Mouse (Mus musculus): Measurements from ENCODE around the gene Bet1l. TPM values are rescaled to one million over a fixed set of nuclear protein-coding genes. Genes with fewer than 3 reads are reported as not detected.

The Bet1l gene
- 10.4 and 17.1 TPM in 2 replicates for polyA plus RNA-seq (2012; rRNA removed)

GRCm38 (mm10) chr7:140857550-140858505 is at the start of gene Bet1l:
Gene Bet1l, minus strand, starts transcription at chr7:140857577.
- Histone ChIP-seq H3K27me3 (ENCODE audit: control insufficient read depth, insufficient read depth, low read length) (no peaks in the 10 kb centered on the region), H3K27ac (ENCODE audit: insufficient read depth, low read depth, low read length) (peak within 1 kb of the TSS; percentile 90), H3K36me3 (ENCODE audit: control insufficient read depth, insufficient read depth, low read length) (peaks cover 56% of the 10 kb centered on the region), H3K4me3 (ENCODE audit: low read depth, low read length) (peak within 1 kb of the TSS; percentile 82), H3K4me1 (ENCODE audit: control insufficient read depth, insufficient read depth, insufficient read length, low read length) (peaks cover 13% of the 10 kb centered on the region)
- TF ChIP-seq POLR2A (IDR thresholded peaks at IDR 0.05; ENCODE audit: low read depth, low read length) (no peak), CTCF (IDR thresholded peaks at IDR 0.05; ENCODE audit: extremely low read depth, insufficient read length, insufficient replicate concordance, low read depth, low read length) (no peak)
- 20% methylated on average over 40 of the region's 40 CpGs for WGBS

GRCm38 (mm10) chr7:140907131-140907530 is 49.8 kb upstream of the Bet1l start:
- no peak overlapping the region for H3K27ac ChIP-seq (ENCODE audit: insufficient read depth, low read depth, low read length)
- no peaks in the 10 kb centered on the region for H3K27me3 ChIP-seq (ENCODE audit: control insufficient read depth, insufficient read depth, low read length)
- H3K36me3 ChIP-seq (ENCODE audit: control insufficient read depth, insufficient read depth, low read length), result no peaks in the 10 kb centered on the region
- H3K4me1 ChIP-seq (ENCODE audit: control insufficient read depth, insufficient read depth, insufficient read length, low read length), result peaks cover 2% of the 10 kb centered on the region; the same call in 1 of the 2 replicates
- no peak overlapping the region for H3K4me3 ChIP-seq (ENCODE audit: low read depth, low read length)
- WGBS, result 79% methylated on average over 13 of the region's 13 CpGs
- no peak for TF ChIP-seq CTCF (IDR thresholded peaks at IDR 0.05; ENCODE audit: extremely low read depth, insufficient read length, insufficient replicate concordance, low read depth, low read length)
- no peak for TF ChIP-seq POLR2A (IDR thresholded peaks at IDR 0.05; ENCODE audit: low read depth, low read length)

GRCm38 (mm10) chr7:140905642-140906081 is 48.3 kb upstream of the Bet1l start:
- WGBS, result 81% methylated on average over 2 of the region's 2 CpGs
- H3K4me3 ChIP-seq (ENCODE audit: low read depth, low read length), result no peak overlapping the region
- H3K36me3 ChIP-seq (ENCODE audit: control insufficient read depth, insufficient read depth, low read length), result no peaks in the 10 kb centered on the region
- H3K27me3 ChIP-seq (ENCODE audit: control insufficient read depth, insufficient read depth, low read length), result no peaks in the 10 kb centered on the region
- TF ChIP-seq CTCF (IDR thresholded peaks at IDR 0.05; ENCODE audit: extremely low read depth, insufficient read length, insufficient replicate concordance, low read depth, low read length) (no peak), POLR2A (IDR thresholded peaks at IDR 0.05; ENCODE audit: low read depth, low read length) (no peak)
- peaks cover 2% of the 10 kb centered on the region; the same call in 1 of the 2 replicates for H3K4me1 ChIP-seq (ENCODE audit: control insufficient read depth, insufficient read depth, insufficient read length, low read length)
- H3K27ac ChIP-seq (ENCODE audit: insufficient read depth, low read depth, low read length), result no peak overlapping the region

- Histone ChIP-seq H3K4me3 (ENCODE audit: low read depth, low read length) (no peak overlapping the region), H3K27ac (ENCODE audit: insufficient read depth, low read depth, low read length) (no peak overlapping the region)
These were observed 45.8 kb upstream of the Bet1l start for GRCm38 (mm10) chr7:140903212-140903611.

GRCm38 (mm10) chr7:140902036-140902875 is 44.9 kb upstream of the Bet1l start:
- no peak overlapping the region for H3K27ac ChIP-seq (ENCODE audit: insufficient read depth, low read depth, low read length)
- WGBS, result 90% methylated on average over 15 of the region's 15 CpGs
- H3K4me3 ChIP-seq (ENCODE audit: low read depth, low read length), result no peak overlapping the region
- H3K27me3 ChIP-seq (ENCODE audit: control insufficient read depth, insufficient read depth, low read length), result no peaks in the 10 kb centered on the region
- H3K4me1 ChIP-seq (ENCODE audit: control insufficient read depth, insufficient read depth, insufficient read length, low read length), result no peaks in the 10 kb centered on the region
- H3K36me3 ChIP-seq (ENCODE audit: control insufficient read depth, insufficient read depth, low read length), result peaks cover 14% of the 10 kb centered on the region
- no peak for TF ChIP-seq CTCF (IDR thresholded peaks at IDR 0.05; ENCODE audit: extremely low read depth, insufficient read length, insufficient replicate concordance, low read depth, low read length)
- TF ChIP-seq POLR2A (IDR thresholded peaks at IDR 0.05; ENCODE audit: low read depth, low read length), result no peak

More at GRCm38 (mm10) chr7:140903212-140903611, 45.8 kb upstream of the Bet1l start:
- H3K36me3 ChIP-seq (ENCODE audit: control insufficient read depth, insufficient read depth, low read length), result peaks cover 6% of the 10 kb centered on the region
- H3K27me3 ChIP-seq (ENCODE audit: control insufficient read depth, insufficient read depth, low read length), result no peaks in the 10 kb centered on the region
- WGBS, result 26% methylated on average over 13 of the region's 13 CpGs
- TF ChIP-seq CTCF (IDR thresholded peaks at IDR 0.05; ENCODE audit: extremely low read depth, insufficient read length, insufficient replicate concordance, low read depth, low read length), result peak; percentile 97; the same call in 1 of the 2 replicates
- TF ChIP-seq POLR2A (IDR thresholded peaks at IDR 0.05; ENCODE audit: low read depth, low read length), result no peak
- no peaks in the 10 kb centered on the region for H3K4me1 ChIP-seq (ENCODE audit: control insufficient read depth, insufficient read depth, insufficient read length, low read length)

GRCm38 (mm10) chr7:140900220-140900619 is 42.8 kb upstream of the Bet1l start, which contains the start of gene Cox8b:
Gene Cox8b, minus strand, starts transcription at chr7:140900446.
- H3K4me1 ChIP-seq (ENCODE audit: control insufficient read depth, insufficient read depth, insufficient read length, low read length), result no peaks in the 10 kb centered on the region
- peaks cover 24% of the 10 kb centered on the region for H3K36me3 ChIP-seq (ENCODE audit: control insufficient read depth, insufficient read depth, low read length)
- no peaks in the 10 kb centered on the region for H3K27me3 ChIP-seq (ENCODE audit: control insufficient read depth, insufficient read depth, low read length)
- H3K4me3 ChIP-seq (ENCODE audit: low read depth, low read length), result no peak within 1 kb of the TSS
- WGBS, result 68% methylated on average over 10 of the region's 10 CpGs
- no peak within 1 kb of the TSS for H3K27ac ChIP-seq (ENCODE audit: insufficient read depth, low read depth, low read length)
- TF ChIP-seq CTCF (IDR thresholded peaks at IDR 0.05; ENCODE audit: extremely low read depth, insufficient read length, insufficient replicate concordance, low read depth, low read length) (no peak), POLR2A (IDR thresholded peaks at IDR 0.05; ENCODE audit: low read depth, low read length) (no peak)

Measured in small intestine, adult 2 months (tissue).